Mouse (Mus musculus) thymus, adult 2 months (tissue): ENCODE data around the gene Cox10. TPM values are rescaled to one million over a fixed set of nuclear protein-coding genes. Genes with fewer than 3 reads are reported as not detected.

Source experiments
- DNase-seq: peaks from one replicate; pipeline ENCODE4 v3.0.0; 2021
- H3K27ac ChIP-seq: fragments of 200-500 bp; 2 replicates; pipeline ENCODE4 v1.5.1; 2012; ENCODE audit warnings: low read length, control low read depth; ENCODE audit not compliant: control insufficient read depth, insufficient read depth
- H3K27me3 ChIP-seq: fragments of 200-500 bp; 2 replicates; pipeline ENCODE4 v1.6.1; 2012; ENCODE audit warnings: mild to moderate bottlenecking, low read length, moderate library complexity, mixed read lengths; ENCODE audit not compliant: control insufficient read depth, insufficient read depth
- H3K36me3 ChIP-seq: fragments of 200-500 bp; 2 replicates; pipeline ENCODE4 v1.6.1; 2012; ENCODE audit warnings: mild to moderate bottlenecking, low read length, moderate library complexity; ENCODE audit not compliant: control insufficient read depth, insufficient read depth
- H3K4me1 ChIP-seq: fragments of 200-500 bp; replicated peaks from 2 replicates; pipeline ENCODE4 v1.6.1; 2012; ENCODE audit warnings: low read length; ENCODE audit not compliant: control insufficient read depth, insufficient read depth
- H3K4me3 ChIP-seq: fragments of 200-500 bp; 2 replicates; pipeline ENCODE4 v1.5.1; 2012; ENCODE audit warnings: mild to moderate bottlenecking, low read length, control low read depth, moderate library complexity; ENCODE audit not compliant: control insufficient read depth, insufficient read depth
- CTCF ChIP-seq: fragments of 200-500 bp; IDR thresholded peaks from 2 replicates; pipeline ENCODE4 v1.5.1; 2012; ENCODE audit warnings: mild to moderate bottlenecking, control low read depth, low read length, moderate library complexity, borderline replicate concordance; ENCODE audit not compliant: control insufficient read depth, poor library complexity, insufficient read depth; ENCODE audit errors: extremely low read depth
- POLR2A ChIP-seq: fragments of 200-500 bp; IDR thresholded peaks from 2 replicates; pipeline ENCODE4 v1.6.1; 2012; ENCODE audit warnings: mild to moderate bottlenecking, low read length, control low read depth, moderate library complexity; ENCODE audit not compliant: control insufficient read depth, poor library complexity, insufficient read depth; ENCODE audit errors: extremely low read depth
- WGBS: fragments of 180-500 bp; shearing (Covaris S2); methylation state at CpG from one replicate; pipeline ENCODE4 v1.1.7; 2018; 5-methylcytosine and 5-hydroxymethylcytosine counted together
- polyA plus RNA-seq: library from polyadenylated mRNA; depleted of rRNA; stranded (reverse); fragments of >200 nt; gene quantifications from 2 replicates; pipeline ENCODE4 v1.2.3, GENCODE M21; 2012

Gene Cox10
- polyA plus RNA-seq, 1 experiment, result 20.2 TPM

DNA sequence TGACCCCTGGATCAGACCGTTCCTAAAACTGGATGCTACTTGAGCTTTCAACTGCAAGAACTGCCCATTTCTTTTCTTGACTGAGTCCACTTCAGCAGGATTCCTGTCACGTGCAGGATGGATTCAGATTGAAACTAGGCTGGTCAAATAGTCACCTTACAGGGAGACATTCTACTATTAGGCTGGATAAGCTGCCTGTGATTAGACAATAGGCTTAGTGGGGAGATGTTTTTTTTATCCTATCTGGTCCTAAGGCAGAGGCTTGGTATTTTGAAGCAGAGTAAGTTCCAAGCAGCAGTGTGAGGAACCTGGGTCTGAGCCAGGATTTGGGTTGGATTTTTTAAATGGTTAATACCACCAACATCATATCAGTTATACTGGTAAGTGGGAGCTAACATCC lies 125.4 kb downstream of the Cox10 start:
- no peak overlapping the region for H3K4me3 ChIP-seq
- H3K27me3 ChIP-seq, result no peaks in the 10 kb centered on the region
- no peak for DNase-seq
- 91% methylated on average over 2 of the region's 2 CpGs for WGBS
- no peak overlapping the region for H3K27ac ChIP-seq
- no peaks in the 10 kb centered on the region for H3K36me3 ChIP-seq
- no peaks in the 10 kb centered on the region for H3K4me1 ChIP-seq
- no peak for TF ChIP-seq POLR2A
- TF ChIP-seq CTCF, result no peak

- no peak overlapping the region for H3K4me3 ChIP-seq
- no peak overlapping the region for H3K27ac ChIP-seq
- no peaks in the 10 kb centered on the region for H3K4me1 ChIP-seq
- WGBS, result 86% methylated on average over 4 of the region's 4 CpGs
- no peaks in the 10 kb centered on the region for H3K27me3 ChIP-seq
- H3K36me3 ChIP-seq, result no peaks in the 10 kb centered on the region
- DNase-seq, result no peak
- TF ChIP-seq POLR2A (no peak), CTCF (no peak)
Observed at GRCm38 (mm10) chr11:63952743-63953191, 126.5 kb downstream of the Cox10 start.

DNA sequence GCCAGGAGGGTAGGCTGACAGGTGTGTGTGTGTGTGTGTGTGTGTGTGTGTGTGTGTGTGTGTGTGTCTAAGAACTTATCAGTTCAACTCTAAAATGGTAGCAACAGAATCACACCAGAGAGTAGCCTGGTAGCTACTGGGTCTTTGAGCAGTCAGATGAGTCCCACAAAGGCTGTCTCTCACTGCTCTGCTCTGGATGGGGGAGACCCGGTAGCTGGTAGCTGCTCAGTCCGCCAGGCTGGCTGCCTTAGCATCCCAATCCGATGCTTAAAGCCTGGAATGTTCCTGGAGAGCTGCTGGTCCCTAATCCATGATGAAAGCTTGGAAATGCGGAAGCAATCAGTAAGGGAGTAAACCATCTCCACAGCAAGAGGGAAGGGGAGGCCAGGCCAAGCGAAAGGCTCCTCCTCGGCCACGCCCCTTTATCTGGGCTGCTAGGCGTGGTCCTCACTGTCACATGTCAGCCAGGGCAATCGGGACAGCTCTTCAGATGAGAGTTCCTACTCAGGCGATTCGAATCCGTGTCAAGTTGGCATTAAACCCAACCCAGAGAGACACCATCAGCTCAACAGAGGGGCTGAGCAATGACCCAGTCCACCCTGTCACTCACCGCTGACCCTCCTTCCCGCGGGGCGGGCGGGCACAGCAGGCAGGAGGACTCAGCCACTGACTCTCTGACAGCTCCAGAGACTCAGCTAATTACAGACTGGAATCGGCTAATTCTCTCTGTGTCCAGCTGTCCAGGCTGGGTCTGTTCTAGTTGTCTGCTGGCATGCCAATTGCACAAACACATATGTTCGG lies 127.2 kb downstream of the Cox10 start:
- H3K27ac ChIP-seq, result no peak overlapping the region
- H3K27me3 ChIP-seq, result no peaks in the 10 kb centered on the region
- H3K36me3 ChIP-seq, result no peaks in the 10 kb centered on the region
- no peaks in the 10 kb centered on the region for H3K4me1 ChIP-seq
- no peak for DNase-seq
- TF ChIP-seq POLR2A, result no peak
- TF ChIP-seq CTCF, result no peak
- 34% methylated on average over 19 of the region's 19 CpGs for WGBS
- no peak overlapping the region for H3K4me3 ChIP-seq

GRCm38 (mm10) chr11:63948371-63948770 lies 130.9 kb downstream of the Cox10 start:
- Histone ChIP-seq H3K4me1 (no peaks in the 10 kb centered on the region), H3K4me3 (no peak overlapping the region), H3K27ac (no peak overlapping the region), H3K36me3 (no peaks in the 10 kb centered on the region), H3K27me3 (no peaks in the 10 kb centered on the region)
- WGBS, result 78% methylated on average over 11 of the region's 11 CpGs
- TF ChIP-seq CTCF, result no peak
- TF ChIP-seq POLR2A, result no peak
- DNase-seq, result no peak

GRCm38 (mm10) chr11:63947024-63947423 lies 132.2 kb downstream of the Cox10 start:
- 97% methylated on average over 2 of the region's 2 CpGs for WGBS
- Histone ChIP-seq H3K27me3 (no peaks in the 10 kb centered on the region), H3K36me3 (no peaks in the 10 kb centered on the region), H3K27ac (no peak overlapping the region), H3K4me3 (no peak overlapping the region), H3K4me1 (no peaks in the 10 kb centered on the region)
- no peak for DNase-seq
- no peak for TF ChIP-seq CTCF

- WGBS, result 81% methylated on average over 3 of the region's 3 CpGs
- DNase-seq, result no peak
- H3K4me1 ChIP-seq, result no peaks in the 10 kb centered on the region
- H3K27me3 ChIP-seq, result no peaks in the 10 kb centered on the region
- TF ChIP-seq CTCF (no peak), POLR2A (no peak)
- no peak overlapping the region for H3K4me3 ChIP-seq
- no peaks in the 10 kb centered on the region for H3K36me3 ChIP-seq
- H3K27ac ChIP-seq, result no peak overlapping the region
Observed at GRCm38 (mm10) chr11:63943947-63944346, 135.3 kb downstream of the Cox10 start.

GRCm38 (mm10) chr11:63943268-63943890 lies 135.9 kb downstream of the Cox10 start:
- 94% methylated on average over 13 of the region's 13 CpGs for WGBS
- TF ChIP-seq CTCF (no peak), POLR2A (no peak)
- Histone ChIP-seq H3K4me3 (no peak overlapping the region), H3K27me3 (no peaks in the 10 kb centered on the region), H3K4me1 (no peaks in the 10 kb centered on the region), H3K27ac (no peak overlapping the region), H3K36me3 (no peaks in the 10 kb centered on the region)
- DNase-seq, result no peak
